Mouse (Mus musculus) 3T3-L1 (cell line): ENCODE measurements at regions not wholly inside any gene's neighbourhood (a gene's known extent, or its start where the extent isn't known, plus 50 kb on each side); places are given as distances from the start of the nearest gene placed in this dataset.

Source experiments
- DNase-seq: peaks from one replicate; pipeline ENCODE4 v3.0.0-alpha.2; 2015; ENCODE audit warnings: low read depth, low spot score

DNA sequence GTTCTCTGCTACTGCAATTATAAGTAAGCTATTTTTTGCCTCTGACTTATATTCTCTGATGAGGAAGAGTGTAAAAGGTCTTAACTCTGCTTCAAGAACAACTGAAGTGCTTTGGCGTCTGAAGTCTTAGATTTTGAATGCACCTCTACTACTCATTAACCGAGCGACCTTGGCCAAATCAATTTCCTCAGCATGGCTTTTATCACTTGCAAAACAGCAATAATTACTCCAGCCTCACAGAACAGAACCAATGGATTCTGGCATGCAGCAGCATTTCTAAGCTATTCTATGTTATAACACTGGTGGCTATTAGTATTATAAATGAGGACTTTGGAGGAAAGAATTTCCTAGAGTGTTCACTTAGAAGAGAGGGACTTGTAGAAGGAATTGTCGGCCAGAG, 462.9 kb upstream of the Cited2 start:
- no peak for DNase-seq

DNA sequence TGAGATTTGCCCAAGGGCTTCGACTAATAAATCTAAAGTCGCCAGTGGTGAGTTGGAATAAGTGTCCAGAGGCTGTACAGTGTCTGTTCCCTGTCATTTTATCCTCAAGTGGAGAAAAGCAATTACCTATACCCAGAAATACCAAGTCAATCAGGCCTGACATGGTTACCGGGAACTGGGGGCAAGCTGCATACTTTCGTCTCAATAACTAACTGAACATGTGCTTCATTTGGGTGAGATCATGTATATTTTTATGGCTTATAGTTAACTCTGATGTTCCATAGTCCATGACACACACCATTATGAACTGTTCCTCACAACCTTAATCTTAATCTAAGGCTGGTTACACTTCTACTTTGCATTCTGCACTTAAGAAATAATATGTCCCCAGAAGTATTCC, 462.4 kb upstream of the Cited2 start:
- DNase-seq: no peak

DNA sequence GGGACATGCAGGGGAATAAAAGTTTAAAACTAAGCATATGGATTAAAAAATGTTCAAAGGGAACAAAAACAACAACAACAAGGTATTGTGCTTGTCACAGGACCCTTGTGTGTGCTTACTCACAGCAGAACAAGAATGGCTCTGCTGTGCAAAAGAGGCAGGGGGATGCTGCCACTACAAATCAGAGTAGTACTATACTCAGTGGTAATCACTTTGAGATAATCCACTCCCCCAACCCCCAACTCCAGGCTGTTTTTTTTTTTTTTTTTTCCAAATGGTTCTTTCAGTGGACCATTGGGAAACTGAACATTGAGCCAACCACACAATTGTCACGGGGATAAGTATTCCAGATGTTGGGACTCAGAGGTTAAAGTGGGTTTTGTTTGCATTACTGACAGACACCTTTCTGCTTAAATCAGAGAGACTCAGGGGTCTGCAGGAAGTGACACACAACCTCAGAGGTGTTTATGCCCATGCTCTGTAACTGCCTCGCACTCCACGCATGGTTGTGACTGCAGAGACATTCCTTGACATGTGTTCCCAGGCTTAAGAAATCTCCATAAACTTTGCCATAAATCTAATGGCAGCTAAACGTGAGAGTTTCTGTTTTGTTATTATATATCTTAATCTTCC, 461.7 kb upstream of the Cited2 start:
- DNase-seq: no peak

DNA sequence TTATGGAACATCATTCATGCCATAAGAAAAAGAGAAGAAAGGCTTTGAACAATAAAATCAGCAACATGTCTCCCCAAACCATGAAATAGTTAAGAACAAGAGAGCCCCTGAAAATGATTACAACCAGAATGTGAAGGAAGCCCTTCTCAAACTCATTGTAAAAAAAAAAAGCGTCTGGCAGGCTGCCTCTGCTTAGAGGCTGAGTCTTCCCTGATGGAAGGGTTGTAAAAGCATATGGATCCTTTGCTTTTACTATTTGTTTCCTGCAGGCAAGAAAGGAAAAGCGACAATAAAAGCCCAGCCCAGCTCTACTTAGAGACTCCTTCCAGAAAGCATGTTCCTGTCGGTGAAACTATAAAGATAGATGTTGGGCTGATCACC, 461.2 kb upstream of the Cited2 start:
- DNase-seq: no peak

DNA sequence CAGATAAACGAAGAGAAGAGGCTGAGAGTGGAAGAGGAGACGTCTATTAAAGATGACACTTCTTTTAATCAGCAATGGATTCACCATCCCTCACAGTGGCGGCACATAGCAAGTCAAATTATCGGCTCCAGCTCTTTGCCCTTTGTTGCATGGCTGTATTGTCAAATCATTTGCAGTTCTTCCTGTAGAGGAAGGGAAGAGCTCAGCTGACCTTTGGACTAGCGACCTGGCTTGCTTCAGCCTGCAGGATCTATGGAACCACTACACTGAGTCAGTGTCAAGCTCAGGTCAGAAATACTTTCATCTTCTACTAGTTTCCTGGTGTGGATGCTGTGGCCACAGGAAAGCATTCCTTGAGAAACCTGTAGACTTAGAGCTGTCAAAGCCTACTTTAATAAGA, 450.4 kb upstream of the Cited2 start:
- DNase-seq: no peak

DNA sequence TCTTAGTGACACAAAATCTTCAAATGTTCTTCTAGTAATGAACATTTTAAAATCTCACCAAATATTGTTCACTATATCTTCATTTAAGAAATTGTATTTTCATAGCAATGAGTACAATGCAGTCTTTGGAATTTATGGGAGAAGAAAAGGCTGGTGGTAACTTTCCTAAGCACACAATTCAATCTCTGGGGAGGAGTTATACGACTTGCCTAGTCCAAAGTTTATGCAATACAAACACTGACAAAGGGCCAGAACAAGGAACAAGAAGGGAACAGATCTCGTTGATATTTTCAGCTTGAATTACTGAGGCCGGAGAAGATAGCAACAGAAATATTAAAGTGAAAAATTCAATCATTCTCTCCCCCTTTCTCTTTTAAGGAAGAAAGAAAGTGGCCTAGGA, 449.2 kb upstream of the Cited2 start:
- no peak for DNase-seq

DNA sequence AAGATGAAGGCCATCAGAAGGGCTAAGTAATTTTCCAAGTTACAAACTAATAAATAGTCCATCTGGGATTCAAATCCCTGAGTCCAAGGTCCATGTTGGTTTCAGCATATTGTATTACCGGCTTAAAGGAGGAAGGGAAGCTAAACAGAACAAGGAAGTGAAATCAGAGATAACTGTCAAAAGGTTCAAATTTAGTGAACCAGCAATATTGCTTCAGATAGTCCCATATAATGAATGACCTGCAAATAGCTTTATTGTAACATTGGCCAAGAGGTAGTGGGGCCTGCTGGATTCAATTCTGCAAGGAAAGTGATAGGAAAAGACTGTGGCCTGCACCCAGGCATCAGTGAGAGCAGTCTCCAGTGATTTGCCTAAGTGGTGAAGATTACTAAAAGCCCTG, 447.8 kb upstream of the Cited2 start:
- DNase-seq: no peak

DNA sequence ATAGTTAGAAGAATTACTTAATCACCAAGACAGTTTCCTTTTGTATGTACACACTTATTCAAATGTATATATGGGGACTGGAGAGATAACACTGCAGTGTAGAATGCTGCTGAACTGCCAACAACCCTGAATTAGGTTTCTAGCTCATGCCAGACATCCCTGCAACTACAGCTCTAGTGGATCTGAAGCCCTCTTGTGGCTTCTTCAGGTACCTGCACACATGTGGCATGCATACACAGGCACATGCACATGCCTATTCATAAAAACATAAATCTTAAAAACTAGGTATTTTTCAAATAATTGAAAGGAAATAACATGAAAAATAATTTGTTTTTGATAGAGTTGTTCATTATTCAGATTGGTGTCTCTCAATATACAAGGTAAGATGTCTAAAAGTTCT, 445.1 kb upstream of the Cited2 start:
- peak; percentile 13 for DNase-seq

DNA sequence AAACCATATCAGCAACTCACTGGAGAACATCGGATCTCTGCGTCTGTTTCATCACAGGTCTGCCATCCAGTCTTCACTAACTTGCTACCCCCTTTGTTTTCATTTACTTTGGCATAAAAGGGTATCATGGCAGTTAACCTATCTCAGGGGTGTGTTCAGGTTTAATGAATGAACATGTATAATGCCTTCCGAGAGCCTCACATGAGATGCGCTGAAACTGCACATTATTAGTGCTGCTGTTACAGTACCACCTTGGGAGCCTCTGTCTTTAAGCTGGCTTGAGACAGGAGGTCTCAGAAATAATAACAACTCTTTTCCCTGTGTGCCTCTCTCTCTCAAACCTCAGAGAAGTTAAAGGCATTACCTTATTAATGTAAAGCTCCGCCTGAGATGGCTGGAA, 438.2 kb upstream of the Cited2 start:
- DNase-seq: no peak

DNA sequence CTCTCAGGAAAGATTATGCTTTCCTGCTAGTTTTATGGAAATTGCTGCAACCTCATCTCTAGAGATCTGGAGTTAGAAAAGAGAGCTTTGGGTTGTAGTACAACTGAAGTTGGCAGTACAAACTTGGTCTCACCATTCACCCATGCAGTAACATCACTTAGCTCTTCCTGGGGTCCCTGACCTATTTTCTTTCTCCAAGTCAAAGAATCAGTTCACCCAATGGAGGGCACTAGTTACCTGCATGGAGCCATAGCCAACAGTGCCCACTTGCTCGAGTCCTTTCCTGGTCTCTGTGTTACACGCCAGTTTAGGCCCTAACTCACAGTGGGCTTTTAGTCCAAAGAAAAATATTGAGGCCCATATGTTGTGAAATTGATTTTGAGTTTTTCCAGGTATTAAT, 435.9 kb upstream of the Cited2 start:
- no peak for DNase-seq

DNA sequence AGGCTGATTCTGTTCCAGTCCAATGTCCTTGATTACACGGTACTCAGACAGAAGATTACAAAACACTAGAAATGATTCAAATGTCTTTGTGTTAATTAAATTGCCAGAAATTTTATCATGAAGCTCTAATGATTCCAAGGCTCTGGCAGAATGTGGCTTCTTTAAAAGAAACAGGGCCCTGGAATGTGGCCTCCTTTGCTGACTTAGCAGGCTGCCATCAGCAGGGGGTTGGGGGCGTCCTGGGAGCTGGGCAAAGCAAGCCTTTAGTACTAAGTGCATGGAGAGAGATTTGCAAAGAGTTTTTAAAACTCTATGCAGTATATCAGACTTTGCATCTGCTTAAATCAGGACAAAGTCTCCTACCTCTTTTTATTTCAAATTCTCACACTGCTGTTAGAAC, 434.8 kb upstream of the Cited2 start:
- no peak for DNase-seq

DNA sequence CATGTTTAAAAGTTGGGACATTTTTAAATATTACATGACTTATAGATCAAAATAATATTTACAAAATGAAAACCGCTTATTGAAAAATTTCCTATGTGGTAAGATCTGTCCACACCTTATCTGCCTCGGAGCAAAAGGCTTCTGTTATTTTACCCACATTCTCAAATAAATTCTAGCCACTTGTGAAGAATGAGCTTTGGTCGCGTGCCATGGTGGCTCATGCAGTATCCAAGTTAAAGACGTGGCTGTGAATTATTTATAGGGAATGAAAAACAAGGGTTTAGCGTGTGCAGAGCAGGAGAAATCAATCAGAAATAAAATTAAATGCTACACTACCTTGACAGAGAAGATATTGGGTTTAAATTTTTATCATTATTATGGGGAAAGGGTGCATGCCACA, 430.7 kb upstream of the Cited2 start:
- DNase-seq: no peak

DNA sequence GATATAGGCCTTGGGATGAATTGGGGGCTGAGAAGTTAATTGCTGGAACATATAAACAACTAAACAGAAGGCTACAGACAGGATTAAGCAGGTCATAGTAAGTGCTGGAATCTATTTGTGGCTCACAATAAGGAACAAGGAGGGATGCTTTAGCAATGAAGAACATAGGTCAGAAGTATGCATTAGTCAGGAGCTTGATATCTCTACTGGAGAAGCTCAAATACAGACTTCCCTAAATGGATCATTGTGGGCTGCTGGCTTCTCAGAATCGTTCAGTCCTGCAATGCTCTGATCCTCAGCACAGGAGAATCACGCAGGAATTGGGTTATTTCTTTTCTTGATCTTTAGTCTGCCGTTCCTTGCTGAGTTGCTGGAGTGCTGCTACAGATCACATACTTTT, 428.6 kb upstream of the Cited2 start:
- DNase-seq: no peak

DNA sequence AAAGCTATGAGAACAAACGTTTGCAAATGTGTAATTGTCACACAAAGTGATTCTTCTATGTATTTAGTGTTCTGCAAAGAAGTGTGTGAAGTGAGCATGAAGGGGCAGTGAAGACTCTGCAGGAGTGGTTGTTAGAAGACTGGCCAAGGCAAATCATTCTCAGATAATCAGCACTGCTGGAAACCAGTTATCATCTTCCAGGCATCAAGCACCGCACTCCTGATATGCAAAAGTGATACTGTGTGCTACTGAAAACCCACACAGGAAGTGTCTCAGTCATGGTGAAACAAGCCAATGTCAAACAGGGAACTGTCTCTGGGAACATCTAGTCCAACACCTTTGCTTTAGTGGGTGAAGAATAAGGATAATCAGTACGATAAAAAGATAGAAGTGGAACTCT, 427.9 kb upstream of the Cited2 start:
- DNase-seq: no peak

DNA sequence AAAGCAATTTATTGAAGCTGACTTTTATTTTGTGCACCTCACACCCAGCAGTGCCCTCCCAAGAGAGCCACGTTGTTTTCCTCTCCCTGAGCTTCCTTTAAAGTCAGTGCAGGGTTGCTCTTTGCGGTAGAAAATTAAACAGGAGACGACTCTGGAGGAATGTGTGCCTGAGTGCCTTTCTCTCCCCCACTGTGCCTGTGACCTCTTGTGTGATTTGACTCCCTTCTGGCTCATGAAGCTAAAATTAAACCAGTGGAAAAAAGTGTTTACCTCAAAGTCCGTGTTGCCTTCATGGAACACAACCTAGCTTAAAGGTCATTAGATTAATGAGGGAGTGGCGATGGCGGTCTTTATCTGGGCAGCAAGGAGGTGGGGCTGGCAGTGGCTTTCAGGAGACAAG, 423.4 kb upstream of the Cited2 start:
- DNase-seq: no peak

DNA sequence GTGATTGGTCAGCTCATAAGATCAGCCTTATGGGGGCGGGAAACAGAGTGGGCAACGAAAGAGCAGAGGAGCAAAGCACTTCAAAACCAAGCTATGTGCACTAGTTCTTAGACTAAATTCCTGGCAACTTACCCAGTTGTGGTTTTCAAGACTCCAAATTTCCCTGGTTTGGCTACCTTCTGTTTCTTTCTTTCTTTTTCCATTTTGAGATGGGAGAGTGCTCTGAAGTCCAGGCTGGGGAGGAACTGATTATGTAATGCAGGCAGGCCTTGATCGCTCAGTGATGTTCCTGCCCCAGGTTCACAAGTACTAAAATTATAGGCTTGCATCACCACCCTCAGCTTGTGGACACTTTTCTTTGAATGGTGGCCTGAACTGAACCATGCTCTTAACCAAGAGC, 396.3 kb upstream of the Cited2 start:
- peak; percentile 71 for DNase-seq

DNA sequence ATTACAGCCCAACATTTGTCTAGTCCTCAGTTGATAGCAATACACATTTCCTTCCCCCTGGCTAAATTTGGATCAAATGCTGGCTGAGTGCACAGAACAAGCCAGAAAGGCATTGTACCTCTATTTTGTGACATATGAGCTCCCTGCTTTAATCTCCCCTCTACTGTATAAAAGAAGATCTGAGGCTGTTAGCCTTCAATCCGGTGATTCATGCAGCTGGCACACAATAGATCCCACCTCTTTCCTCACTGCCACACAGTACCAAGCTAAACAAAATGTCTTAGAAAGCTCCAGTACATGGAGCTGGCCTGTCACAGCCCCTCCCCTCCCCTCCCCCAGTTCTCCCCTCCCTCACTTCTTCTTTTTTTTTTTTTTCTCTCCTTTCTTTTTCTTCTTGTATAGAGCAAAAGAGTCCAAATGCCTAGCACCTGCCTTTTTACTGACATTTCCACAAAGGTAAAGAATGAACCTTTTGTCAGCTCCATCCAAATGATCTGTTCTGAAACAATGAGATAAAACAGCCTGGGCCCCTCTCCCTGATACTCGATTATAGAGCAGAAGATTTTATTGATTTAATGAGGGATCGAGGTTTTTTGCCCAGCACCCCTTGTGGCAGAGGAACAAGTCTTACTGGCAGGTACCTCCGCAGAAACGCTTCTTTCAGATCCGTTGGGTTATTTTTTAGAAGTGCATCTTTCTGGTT, 392.0 kb upstream of the Cited2 start:
- DNase-seq: peak; percentile 49

DNA sequence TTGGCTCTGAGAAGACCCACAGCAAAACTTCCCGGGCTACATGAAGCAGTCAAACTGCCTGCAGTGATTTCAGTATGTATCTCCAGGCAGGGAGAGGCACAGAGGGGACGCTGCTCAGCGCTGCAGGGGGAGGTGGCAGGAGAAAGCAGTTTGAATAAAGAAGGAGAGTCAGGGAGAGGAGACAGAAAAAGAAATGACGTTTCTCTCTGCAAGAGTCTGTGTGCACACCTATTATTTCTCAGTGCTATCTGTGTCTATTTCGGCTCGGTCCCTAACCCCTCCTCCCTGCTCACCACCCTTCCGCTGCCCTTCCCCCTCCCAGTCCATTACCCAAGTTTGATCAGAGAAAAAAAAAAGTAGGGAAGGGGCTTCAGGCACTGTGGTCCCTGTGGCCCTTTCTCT, 391.4 kb upstream of the Cited2 start:
- no peak for DNase-seq

DNA sequence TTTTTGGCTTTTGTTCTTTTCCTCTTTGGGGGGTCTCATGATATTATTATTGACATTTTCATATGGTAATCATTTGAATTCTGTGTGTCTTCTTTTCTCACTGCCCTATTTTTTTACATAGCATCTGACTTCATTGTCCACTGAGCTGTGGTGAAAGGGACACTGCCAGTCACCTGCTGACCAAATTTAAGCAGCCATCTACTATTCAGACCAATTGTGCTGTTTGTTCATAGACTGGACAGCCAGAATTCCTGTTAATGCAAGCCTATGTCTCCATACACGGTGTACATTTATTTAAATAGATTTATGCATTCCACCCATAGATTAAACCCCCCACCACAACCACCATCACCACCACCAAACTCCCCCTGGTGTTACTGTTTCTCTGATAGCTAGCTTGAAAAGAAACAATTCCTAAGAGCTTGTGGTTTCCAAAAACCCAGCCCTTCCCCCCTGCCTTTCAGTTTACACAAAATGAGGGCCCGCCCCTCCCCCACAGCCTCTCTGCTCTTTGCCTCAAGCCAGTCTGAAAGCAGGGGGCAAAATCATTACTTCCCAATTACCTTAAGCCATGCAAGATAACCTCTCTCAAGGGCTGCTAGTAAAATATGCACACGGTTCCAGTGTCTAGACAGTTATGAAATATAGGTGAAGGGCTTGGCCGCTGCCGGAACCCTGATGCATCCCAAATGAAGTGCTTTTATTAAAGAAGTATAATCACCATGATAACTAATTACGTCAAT, 390.8 kb upstream of the Cited2 start:
- DNase-seq: no peak

DNA sequence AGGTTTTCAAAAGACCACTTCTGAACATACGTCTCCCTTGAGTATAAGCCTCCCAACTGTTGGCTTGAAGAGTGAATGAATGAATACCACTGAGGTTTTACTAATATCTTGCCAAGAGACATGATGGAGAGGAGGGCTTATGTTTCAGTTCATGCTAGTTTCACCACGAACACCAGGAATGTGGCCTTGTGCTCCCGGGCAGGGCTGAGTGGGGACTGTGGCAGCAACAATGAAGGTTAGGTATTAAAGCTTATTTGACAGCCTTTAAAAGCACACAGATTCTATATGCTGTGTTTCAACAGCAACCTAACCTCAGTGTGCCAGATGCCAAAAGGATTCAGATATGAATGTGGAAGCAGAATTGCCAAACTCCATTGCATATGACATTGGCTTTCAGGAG, 390.0 kb upstream of the Cited2 start:
- DNase-seq: peak; percentile 61

DNA sequence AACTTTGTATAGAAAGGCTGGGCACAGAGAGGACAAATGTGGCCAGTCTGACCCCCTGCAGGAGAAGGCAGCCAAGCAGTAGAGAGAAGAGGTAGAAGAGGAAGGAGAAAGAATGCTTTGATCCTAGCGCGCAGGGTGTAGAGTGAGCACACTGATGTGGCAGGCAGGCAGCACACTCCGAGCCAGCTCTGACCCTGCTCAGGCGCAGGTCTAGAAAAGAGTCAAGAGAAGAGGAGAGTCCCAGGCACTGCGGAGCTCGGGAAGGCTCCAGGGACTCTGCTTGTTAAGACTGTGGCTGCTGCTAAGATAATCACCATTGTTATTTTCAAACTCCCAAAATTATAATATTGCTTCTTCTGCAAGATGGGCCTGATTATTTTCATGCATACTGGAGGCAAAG, 389.3 kb upstream of the Cited2 start:
- DNase-seq: no peak

DNA sequence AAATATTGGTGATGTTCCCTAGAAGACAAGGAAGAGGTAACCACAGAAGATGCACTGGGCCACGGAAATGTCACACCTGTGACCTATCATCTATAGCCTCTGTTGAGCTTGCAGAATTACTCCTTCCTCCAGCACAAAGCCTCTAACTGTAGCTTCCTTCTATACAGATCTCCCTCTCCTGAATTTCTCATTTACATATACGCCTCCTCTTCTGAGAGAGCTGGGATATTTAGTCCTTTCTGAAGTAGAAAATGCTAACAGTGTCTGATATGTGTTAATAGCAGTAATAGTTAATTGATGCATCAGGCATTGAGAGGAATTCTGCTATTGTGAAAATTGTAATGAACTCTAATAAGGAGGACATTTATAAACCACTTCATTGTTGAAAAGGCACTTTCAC, 385.8 kb upstream of the Cited2 start:
- DNase-seq: no peak

DNA sequence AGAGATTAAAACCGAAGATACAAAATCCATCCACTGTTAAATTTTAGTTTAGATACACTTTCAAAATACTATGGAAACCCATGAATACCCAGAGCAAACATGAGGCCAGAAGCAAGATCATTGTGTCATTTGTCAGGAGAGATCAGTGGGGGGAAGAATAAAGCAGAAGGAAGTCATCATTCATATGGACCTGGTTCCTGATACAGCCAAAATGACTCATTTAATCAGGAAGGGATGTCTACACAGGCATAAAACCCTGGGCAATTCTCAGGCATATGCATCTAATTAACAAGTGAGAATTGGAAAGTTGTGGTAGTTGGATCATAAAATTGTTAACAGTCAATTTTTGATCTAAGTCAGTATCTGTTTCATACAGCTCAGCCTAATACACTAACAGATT, 379.2 kb upstream of the Cited2 start:
- DNase-seq: peak; percentile 61
